Mouse (Mus musculus) urinary bladder, postnatal 14 days (tissue): ENCODE results near the gene Cmtm8.

Experiments
- DNase-seq: peaks from one replicate; pipeline ENCODE4 v3.0.0; 2021; ENCODE audit warnings: low spot score

The Cmtm8 gene

DNA sequence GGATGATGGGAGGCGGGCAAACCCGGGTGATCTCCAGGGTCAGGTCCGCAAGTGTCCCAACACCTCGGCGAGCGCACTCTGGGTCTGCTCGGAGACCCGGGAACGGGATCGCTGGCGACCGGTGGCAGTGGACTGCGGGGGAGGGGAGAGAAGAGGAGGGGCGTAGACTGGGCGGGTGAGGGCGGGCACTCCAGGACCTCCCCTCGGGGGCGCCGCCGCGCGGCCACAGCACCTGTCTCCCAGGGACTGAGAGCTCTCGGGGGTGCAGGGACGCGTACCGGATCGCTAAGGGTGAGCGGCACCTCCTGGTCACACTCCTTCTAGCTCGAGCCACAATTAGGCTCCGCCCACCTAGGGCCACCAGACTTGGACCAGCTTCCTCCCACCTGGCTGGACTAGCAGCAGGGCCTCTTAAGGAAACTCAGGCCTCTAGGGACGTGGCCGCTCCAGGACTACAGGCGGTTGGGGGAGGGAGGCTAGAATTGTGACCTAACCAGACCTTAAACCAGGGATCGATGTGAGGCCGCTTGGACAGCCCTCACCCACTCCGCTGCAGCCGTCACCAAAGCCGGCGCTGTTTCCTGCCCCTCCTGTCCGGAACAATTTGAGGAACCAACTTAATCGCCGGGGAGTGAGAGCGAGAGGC lies at the start of gene Cmtm8:
TSS of gene Cmtm8 (minus strand) at position 140 of the 646 bp plus-strand sequence.
- DNase-seq = peak; percentile 52

DNA sequence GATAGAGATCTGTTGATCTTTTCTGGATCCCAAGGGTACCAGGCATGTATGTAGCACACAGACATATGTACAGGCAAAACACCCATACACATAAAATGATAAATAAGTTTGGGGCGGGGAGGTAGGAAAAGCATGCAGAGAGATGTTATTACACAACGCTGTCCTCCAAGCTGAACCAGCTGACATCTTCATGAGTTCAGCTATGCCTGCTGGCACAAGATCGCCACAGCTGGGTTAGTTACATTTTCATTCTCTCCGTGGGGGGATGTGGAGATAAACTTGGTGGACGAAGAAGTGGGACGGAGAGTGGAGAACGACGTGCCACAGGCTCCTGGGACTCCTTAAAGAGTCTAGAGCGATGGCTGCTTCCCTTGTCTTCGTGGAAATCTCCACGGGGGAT lies 49.0 kb upstream of the Cmtm8 start:
- no peak for DNase-seq

DNA sequence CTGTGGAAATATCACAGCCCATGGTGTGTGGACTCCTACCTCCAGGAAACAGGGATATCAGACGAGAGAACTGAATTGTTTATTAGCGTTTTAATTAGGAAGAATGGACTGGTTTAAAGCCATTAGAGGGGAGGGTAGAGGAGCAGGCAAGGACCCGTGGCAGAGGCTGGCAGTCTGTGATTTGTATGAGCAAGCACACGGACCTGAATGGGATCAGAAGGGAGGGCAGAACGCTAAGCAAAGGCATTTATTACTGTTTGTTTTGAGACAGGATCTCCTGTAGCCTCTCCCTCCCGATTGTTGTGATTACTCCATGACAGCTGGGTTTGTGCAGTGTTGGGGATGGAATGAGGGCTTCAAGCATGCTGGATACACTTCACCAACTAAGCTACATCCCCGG lies 46.4 kb upstream of the Cmtm8 start:
- no peak for DNase-seq

DNA sequence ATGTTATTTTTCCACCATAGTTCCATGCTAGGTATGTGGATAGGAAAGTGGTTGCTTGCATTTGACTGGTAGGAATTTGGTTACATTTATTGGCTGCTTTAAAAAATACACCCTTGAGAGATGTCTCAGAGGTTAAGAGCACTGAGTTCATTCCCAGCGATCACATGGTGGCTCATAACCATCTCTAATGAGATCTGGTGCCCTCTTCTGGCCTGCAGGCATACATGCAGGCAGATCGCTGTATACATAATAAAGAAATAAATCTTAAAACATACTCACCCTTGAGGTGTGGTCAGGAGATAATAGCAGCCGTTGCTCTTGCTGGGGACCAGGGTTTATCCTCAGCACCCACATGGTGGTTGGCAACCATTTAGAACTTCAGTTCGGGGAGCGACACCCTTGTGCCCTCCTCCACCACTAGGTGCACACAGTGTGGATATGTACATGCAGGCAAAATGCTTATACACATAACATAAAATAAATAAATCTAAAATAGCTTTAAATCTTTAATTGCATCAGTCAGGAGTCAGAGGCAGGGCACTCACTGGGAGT lies 45.0 kb upstream of the Cmtm8 start:
- DNase-seq = no peak

DNA sequence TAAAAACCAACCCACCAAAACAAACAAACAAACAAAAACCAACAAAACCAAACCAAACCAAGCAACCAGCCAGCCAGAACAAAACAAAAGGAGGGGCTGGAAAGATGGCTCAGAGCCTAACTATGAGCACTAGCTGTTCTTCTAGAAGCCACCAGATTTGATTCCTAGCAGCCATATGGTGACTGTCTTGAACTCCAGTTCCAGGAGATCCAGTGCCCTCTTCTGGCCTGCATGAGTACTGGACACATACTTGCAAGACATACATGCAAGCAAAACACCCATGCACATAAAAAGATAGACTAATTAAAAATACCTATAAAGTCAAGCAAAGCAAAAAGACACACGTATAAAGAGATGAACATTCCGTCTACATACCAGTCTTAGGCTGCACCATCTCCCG lies 43.7 kb upstream of the Cmtm8 start:
- DNase-seq = peak; percentile 23

DNA sequence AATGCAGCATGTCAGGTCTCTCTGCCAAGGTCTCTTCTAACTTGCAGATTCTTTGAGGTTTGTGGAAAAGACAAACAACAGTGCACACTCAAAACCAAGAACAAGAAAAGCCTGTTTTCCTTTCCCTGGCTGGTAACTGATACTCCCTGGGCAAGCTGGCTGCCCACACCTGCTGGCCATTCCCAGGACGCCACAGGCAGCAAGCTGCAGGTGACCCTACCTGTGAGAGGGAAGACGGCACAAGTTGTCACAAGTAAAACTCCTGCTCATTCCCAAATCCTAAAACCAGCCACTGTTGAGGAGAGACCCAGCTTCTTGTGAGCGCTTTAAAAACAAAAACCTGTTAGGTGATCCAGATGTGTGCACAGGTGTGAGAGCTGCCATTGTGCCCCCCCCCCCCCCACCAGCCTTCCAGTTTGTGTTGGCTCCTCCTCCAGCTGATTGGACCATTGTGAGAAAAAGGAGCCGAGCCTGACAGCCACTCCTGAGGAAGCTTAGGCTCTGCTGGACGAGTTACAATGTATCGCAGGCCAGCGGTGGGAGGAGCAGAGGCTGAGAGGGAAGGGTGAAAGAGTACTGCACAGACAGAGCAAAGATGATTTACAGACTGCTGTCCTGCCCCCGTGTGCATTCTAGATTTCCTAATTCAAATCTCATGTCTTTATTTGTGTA lies 42.2 kb upstream of the Cmtm8 start:
- DNase-seq = peak; percentile 12

DNA sequence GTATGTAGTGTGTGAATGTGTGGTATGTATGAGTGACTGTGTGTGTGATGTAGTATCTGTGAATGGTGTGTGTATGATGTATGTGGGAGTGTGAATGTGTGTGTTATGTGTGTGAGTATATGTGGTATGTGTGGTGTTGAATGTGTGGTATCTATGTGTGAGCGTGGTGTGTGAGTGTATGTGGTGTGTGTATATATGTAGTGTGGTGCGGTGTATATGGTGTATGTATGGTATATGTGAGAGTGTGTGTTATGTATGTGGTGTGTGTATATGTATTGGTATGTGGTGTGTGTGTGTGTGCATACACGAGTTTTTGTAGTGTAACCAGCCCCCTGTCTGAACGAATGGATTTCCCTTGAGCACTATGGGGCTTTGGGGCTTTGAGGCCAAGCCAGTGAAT lies 41.6 kb upstream of the Cmtm8 start:
- no peak for DNase-seq

DNA sequence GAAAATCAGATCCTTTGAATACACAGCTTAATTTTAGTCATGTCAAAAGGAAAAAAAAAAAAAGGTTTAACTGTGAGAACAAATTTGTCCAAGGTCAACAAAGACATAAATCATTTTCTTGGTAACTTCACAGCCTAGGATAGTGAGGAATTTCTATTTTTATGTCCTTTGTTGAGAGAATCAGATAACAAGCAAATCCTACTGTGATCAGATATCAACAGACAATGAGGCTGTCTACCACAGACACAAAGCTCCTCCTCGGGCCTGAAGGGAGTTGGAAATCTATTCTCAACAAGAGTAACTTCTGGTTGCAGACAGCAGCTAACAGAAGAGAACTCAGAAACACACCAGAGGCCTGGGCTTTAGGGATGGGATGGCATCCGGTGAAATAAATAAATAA lies 38.0 kb upstream of the Cmtm8 start:
- no peak for DNase-seq

DNA sequence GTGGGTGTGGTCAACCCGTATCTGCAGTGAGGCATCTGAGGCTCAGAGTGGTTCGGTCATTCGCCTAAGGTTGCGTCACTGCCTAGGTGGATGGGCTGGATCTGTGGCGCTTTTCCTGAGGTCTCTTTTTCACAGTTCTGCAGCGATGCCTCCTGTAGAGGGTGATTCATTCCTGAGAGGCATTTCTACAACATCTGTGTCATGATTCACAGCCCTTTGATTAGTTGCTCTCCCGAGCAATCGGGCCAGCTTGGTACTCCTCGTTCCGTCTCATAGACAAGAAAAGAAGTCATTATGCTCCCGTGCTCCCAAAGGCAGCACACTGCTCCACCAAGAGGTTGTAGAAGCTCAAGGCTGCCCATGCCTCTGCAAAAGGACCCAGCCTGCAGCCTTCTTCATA lies 11.4 kb upstream of the Cmtm8 start:
- no peak for DNase-seq

DNA sequence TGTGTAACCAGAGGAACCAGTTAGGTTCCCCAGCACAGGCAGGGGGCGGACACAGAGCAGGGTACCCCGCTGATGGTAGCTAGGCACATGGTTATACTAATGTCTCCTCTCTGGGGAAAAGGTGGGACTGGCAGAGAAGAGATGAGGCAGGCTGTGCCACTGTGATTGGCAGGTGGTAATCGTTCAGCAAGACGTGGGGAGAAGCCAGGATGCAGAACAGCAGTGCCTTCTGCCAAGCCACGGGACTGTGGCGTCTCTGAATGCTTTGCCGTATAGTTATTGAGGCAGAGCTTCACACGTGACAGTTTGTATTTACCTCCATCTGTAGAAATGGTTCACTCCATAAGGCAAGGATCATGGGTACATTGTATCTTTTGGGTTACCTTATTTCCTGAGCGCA lies 10.7 kb upstream of the Cmtm8 start:
- DNase-seq = no peak

DNA sequence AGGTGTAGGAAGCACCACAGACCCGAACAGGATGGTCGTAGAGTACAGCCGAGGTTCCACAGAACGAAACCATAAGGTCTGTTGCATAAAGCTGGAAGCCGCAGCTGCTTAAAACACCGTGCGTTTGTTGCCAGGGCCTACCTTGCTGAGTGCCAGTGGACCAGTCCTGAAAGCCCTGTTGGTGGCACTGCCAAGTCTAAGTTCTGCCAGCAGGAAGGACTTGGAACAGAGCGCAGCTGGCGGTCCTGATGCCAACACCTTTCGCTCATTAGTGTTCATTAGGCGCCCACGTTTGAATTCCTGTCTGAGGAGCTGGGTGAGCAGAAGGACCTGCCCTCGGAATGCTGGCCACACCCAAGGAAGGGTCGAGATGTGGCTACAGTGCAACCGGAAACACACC lies 9.4 kb upstream of the Cmtm8 start:
- no peak for DNase-seq

DNA sequence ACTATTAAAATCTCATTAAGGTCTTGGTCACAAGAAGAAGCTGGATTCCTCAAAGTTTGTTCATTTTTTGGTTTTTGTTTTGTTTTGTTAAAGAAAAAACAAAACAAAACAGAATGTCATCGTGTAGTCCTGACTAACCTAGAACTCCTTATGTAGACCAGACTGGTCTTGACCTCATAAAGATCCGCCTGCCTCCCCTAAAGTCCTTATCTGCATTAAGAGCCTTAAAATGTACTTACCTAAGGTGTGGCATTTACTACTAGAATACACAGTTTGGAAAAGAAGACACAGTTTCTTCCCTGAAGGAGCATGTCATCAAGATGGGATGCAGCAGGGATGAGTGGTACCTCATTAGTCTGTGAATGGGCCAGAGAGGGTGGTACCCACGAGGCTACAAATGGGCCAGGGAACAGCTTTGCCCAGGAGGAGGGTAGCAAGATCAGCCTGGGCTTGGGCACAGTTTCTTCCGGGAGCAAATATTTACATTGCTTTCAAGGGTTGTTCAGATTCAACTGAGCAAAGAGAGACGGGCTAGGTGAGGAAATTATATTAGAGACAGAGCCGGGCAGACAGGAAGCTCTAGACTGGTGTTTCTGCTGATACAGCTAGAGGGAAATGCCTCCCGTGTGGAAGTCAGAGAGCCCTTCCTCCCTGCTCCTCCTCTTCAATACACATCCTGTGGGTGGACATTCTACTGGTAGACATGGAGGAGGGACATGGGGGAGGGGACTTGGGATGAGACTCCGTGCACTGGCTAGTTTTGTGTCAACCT lies 7.6 kb upstream of the Cmtm8 start:
- no peak for DNase-seq

DNA sequence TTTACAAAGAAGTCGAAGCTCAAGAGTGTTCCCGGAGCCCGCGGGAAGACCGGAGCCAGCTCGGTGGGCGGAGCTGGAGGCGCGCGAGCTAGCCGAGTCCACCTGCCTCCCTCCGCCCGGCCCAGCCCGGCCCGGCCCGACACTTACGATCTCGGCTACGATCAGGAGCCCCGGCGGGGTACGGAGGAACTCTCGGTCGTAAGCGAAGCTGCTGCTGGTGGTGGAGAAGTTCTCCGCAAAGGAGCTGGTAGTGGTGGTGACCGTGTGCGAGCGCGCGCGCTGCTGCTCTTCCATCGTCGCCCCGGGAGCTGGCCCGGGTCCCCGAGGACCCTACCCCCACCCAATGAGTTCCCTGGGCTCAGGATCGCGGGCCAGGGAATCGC lies 331 bp downstream of the Cmtm8 start:
- peak; percentile 48 for DNase-seq

DNA sequence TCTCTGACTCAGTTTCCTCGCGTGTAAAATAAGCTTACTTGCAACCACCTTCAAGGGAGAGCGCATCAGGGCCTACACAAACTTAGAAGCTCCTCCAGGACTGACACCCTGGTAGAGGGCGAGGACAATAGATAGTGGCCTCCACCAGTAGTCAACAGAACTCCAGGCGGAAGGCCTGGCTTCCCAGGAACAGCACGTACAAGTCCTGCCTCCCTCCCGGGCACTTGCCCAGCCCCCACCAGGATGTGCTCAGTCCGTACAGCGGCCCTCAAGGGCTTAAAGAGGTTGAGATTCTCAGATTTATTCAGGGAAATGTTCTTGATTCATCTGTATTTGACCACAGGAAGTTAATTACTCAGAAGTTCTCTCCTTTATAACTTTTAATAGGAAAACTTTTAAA lies 1.1 kb downstream of the Cmtm8 start:
- DNase-seq = peak; percentile 12

DNA sequence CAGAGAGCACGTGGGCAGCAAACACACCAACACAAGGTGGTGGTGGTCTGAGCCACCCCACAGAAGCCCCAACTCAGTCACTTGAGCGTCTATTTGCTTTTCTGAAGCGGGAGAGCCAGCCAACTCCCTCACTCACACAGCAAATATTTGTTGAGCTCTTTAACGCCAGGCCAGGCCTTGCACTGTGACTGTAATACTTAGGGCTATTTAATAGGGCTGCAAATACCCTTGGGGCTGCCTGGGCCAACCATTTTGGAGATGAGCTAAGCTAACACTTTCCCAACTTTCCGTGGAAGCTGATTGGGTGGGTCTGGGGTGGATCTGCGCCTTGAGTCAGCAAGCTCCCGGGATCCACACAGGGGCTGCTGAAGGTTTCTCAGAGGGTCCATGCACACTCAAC lies 1.7 kb downstream of the Cmtm8 start:
- no peak for DNase-seq

DNA sequence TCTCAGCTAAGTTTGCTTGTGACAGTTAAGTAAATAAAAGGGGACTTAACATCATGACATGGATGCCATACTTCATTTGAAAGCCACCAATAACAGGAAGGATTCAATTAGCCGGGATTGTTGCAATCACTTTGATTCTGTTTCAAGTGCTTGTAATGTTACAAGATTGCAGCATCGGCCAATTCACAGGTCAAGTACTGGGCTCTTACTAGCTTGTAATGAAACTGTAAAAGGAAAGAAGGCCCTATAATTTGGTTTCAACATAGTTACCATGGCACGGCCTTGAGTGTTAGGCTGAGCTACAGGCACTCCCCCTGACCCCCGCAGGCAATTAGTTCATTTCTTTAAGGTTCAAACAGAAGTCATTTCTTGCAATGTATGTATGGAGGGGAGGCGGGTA lies 5.1 kb downstream of the Cmtm8 start:
- DNase-seq = no peak

DNA sequence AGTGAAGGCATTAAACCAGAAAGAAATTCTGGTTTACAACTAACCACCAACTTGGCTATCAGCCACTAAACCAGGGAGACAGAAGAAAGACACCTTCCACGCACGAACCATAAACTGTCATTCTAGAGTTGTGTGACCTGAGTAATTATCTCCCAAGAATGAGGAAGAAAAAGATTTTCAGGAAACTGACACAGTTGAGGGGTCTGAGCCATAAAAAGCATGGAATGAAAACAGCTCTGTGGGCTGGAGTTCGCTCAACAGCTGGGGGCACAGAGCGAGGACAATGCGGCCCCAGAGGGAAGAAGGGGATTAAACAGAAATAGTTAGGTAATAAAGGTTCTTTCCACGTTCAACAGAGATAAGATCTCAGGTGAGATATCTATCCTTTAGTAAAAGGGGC lies 12.4 kb downstream of the Cmtm8 start:
- no peak for DNase-seq

DNA sequence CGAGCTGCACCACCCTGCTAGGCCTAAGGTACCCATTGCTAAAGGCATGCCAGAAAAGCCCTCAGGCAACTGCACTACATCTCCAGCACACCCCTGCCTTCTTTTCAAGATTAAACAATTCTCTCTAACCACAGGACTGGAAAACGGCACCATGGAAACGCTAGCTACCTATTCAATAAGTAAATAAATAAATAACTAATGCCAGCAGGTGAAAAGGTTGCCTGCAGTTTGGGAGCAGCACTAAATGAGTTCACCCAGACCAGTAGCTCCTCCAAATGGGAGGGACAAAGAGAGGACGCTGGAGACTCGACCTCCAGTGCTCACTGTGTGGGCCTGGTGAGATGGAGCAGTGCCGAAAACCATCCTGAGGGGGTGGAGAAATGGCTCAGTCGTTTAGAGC lies 13.6 kb downstream of the Cmtm8 start:
- no peak for DNase-seq

DNA sequence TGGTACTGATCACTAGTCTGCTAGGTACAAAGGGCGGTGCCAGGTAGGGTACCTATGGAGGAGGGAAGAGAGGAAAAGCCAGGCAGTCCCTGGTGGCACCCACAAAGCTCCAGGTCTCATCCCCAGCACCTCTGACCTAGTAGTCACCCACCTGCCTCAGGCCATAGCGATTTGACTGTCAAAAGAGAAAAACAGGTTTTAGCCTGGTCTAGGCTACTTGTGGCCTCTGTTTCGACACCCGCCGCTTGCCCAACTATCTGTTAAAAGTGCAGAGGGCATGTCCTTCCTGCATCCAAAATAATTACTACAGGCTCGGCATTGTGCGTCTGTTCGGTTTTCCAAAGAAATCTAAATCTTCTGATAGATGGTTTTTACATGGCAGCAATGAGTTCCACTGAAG lies 14.3 kb downstream of the Cmtm8 start:
- no peak for DNase-seq

DNA sequence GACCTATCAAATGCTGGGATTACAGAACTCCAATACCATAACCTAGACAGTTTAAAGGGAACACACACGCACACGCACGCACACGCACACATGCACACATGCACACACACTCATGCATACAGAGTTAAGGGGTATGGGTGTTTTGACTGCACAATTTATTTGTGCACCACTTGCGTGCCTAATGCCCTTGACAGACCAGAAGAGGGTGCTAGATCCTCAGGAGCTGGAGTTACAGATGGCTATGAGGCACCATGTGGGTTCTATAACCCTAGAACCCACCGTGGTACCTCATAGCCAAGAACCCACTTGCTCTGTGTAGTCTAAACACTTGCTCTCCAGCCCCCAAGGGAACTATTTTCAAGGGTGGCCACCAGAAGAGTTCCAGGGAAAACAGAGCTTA lies 15.6 kb downstream of the Cmtm8 start:
- no peak for DNase-seq

DNA sequence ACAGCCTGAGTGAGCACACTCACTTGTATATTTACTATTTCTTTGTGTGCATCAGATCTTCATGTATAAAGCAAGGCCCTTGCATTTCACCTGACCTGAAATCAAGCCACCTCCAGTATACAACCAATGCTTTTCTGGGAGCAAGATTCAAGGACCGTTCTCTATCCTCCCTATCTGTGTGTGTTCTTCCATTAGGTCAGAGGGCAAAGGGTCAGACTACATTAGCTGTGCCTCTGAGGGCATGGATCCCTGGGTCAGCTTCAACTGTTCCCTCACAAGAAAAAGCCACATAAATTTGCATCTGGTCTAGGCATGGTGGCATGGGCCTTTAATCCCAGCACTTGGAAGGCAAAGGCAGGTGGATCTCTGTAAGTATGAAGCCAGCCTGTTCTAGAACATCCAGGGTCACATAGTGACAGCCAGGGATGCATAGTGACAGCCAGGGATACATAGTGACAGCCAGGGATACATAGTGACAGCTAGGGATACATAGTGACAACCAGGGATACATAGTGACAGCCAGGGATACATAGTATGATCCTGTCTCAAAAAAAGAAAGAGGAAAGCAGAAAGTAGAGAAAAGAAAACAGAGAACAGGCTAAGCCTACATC lies 16.6 kb downstream of the Cmtm8 start:
- no peak for DNase-seq

DNA sequence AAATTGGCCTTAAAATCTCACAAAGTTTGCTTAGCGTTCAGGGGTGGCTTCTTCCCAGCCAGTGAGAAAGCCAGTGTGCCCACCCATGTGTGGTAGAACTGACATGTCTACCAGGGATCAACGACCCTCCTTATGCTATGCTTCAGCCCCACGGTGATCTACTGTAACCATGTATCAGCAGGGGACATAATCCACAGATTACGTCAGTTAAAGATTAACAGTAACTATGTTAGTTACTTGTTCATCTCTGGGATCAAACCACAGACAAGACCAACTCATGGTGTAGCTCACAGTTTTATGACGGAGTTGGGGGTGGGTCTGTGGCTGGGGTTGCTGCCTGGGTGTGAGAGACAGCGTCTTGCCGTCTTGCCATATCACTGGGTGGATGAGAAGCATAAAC lies 19.8 kb downstream of the Cmtm8 start:
- DNase-seq = no peak
